Mouse (Mus musculus): ENCODE data around the gene Slc8b1. TPM values are rescaled to one million over a fixed set of nuclear protein-coding genes. Genes with fewer than 3 reads are reported as not detected.
A peak's percentile ranks its signal among the peaks of the same experiment; 100 is the strongest.

Gene Slc8b1
- total and polyA plus RNA-seq, 2 experiments from 2014 or later, result 2.5 to 3.7 TPM

GRCm38 (mm10) chr5:120479538-120479937 is 31.4 kb upstream of the Slc8b1 start:
- 0 out of 2 replicates have a peak, but pooled peaks cover 5% of the 10 kb centered on the region for H3K36me3 ChIP-seq (ENCODE audit: insufficient read depth, low read length)
- no peak overlapping the region for H3K9ac ChIP-seq (replicated peaks; ENCODE audit: low read length)
- H3K4me2 ChIP-seq (ENCODE audit: low read depth, low read length), result no peak overlapping the region
- DNase-seq (ENCODE audit: low spot score) (no peak), ATAC-seq (no peak)
- WGBS, result 74% methylated on average over 4 of the region's 4 CpGs
- H3K27ac ChIP-seq, result no peak overlapping the region
- H3K9me3 ChIP-seq (ENCODE audit: low read length), result no peaks in the 10 kb centered on the region
- TF ChIP-seq CTCF (IDR thresholded peaks at IDR 0.05; ENCODE audit: low read depth), result no peak
- H3K4me1 ChIP-seq (ENCODE audit: insufficient read depth, low read length), result no peaks in the 10 kb centered on the region
- H3K4me3 ChIP-seq (ENCODE audit: low read length), result no peak overlapping the region
- H3K27me3 ChIP-seq (ENCODE audit: insufficient read depth, low read length), result no peaks in the 10 kb centered on the region

- H3K9ac ChIP-seq (replicated peaks; ENCODE audit: low read length), result no peak overlapping the region
- 49% methylated on average over 9 of the region's 9 CpGs for WGBS
- TF ChIP-seq CTCF (IDR thresholded peaks at IDR 0.05; ENCODE audit: low read depth), result no peak
These were observed 29.8 kb upstream of the Slc8b1 start for GRCm38 (mm10) chr5:120481205-120481604.

GRCm38 (mm10) chr5:120483399-120483798 is 27.6 kb upstream of the Slc8b1 start:
- DNase-seq (ENCODE audit: low spot score), result no peak
- no peak overlapping the region for H3K9ac ChIP-seq (replicated peaks; ENCODE audit: low read length)
- WGBS, result 85% methylated on average over 19 of the region's 19 CpGs
- peaks cover 34% of the 10 kb centered on the region for H3K36me3 ChIP-seq (ENCODE audit: insufficient read depth, low read length)
- no peak for ATAC-seq
- no peaks in the 10 kb centered on the region for H3K4me1 ChIP-seq (ENCODE audit: insufficient read depth, low read length)
- H3K4me3 ChIP-seq (ENCODE audit: low read length), result no peak overlapping the region
- no peak overlapping the region for H3K27ac ChIP-seq
- no peak overlapping the region for H3K4me2 ChIP-seq (ENCODE audit: low read depth, low read length)
- no peaks in the 10 kb centered on the region for H3K9me3 ChIP-seq (ENCODE audit: low read length)
- no peak for TF ChIP-seq CTCF (IDR thresholded peaks at IDR 0.05; ENCODE audit: low read depth)
- H3K27me3 ChIP-seq (ENCODE audit: insufficient read depth, low read length), result no peaks in the 10 kb centered on the region

More at GRCm38 (mm10) chr5:120481205-120481604, 29.8 kb upstream of the Slc8b1 start:
- H3K4me2 ChIP-seq (ENCODE audit: low read depth, low read length), result no peak overlapping the region
- DNase-seq (ENCODE audit: low spot score) (no peak), ATAC-seq (no peak)
- H3K4me1 ChIP-seq (ENCODE audit: insufficient read depth, low read length), result no peaks in the 10 kb centered on the region
- no peak overlapping the region for H3K4me3 ChIP-seq (ENCODE audit: low read length)
- H3K27ac ChIP-seq, result no peak overlapping the region
- no peaks in the 10 kb centered on the region for H3K27me3 ChIP-seq (ENCODE audit: insufficient read depth, low read length)
- no peaks in the 10 kb centered on the region for H3K9me3 ChIP-seq (ENCODE audit: low read length)
- H3K36me3 ChIP-seq (ENCODE audit: insufficient read depth, low read length), result peaks cover 17% of the 10 kb centered on the region; the same call in 1 of the 2 replicates

GRCm38 (mm10) chr5:120487844-120488243 is 23.1 kb upstream of the Slc8b1 start:
- ATAC-seq (no peak), DNase-seq (ENCODE audit: low spot score) (no peak)
- Histone ChIP-seq H3K4me3 (ENCODE audit: low read length) (no peak overlapping the region), H3K9me3 (ENCODE audit: low read length) (no peaks in the 10 kb centered on the region), H3K4me1 (ENCODE audit: insufficient read depth, low read length) (no peaks in the 10 kb centered on the region), H3K36me3 (ENCODE audit: insufficient read depth, low read length) (peaks cover 38% of the 10 kb centered on the region), H3K9ac (replicated peaks; ENCODE audit: low read length) (no peak overlapping the region), H3K4me2 (ENCODE audit: low read depth, low read length) (no peak overlapping the region), H3K27ac (no peak overlapping the region), H3K27me3 (ENCODE audit: insufficient read depth, low read length) (no peaks in the 10 kb centered on the region)
- WGBS, result 88% methylated on average over 8 of the region's 8 CpGs
- TF ChIP-seq CTCF (IDR thresholded peaks at IDR 0.05; ENCODE audit: low read depth), result no peak

- ATAC-seq, result peak; percentile 70
- no peak overlapping the region for H3K4me2 ChIP-seq (ENCODE audit: low read depth, low read length)
- TF ChIP-seq CTCF (IDR thresholded peaks at IDR 0.05; ENCODE audit: low read depth), result no peak
- H3K4me1 ChIP-seq (ENCODE audit: insufficient read depth, low read length), result no peaks in the 10 kb centered on the region
- H3K9me3 ChIP-seq (ENCODE audit: low read length), result no peaks in the 10 kb centered on the region
- H3K9ac ChIP-seq (replicated peaks; ENCODE audit: low read length), result no peak overlapping the region
- peaks cover 25% of the 10 kb centered on the region for H3K36me3 ChIP-seq (ENCODE audit: insufficient read depth, low read length)
- no peaks in the 10 kb centered on the region for H3K27me3 ChIP-seq (ENCODE audit: insufficient read depth, low read length)
- DNase-seq (ENCODE audit: low spot score), result peak; percentile 80
- WGBS, result 51% methylated on average over 8 of the region's 8 CpGs
- H3K4me3 ChIP-seq (ENCODE audit: low read length), result no peak overlapping the region
- H3K27ac ChIP-seq, result peak overlapping the region; percentile 32; the same call in 1 of the 2 replicates
These were observed 20.2 kb upstream of the Slc8b1 start for GRCm38 (mm10) chr5:120490679-120491192.

GRCm38 (mm10) chr5:120492437-120492836 is 18.5 kb upstream of the Slc8b1 start:
- ATAC-seq (no peak; the same call in 1 of the 2 replicates), DNase-seq (ENCODE audit: low spot score) (peak; percentile 69)
- peak; percentile 82 for TF ChIP-seq CTCF (IDR thresholded peaks at IDR 0.05; ENCODE audit: low read depth)
- H3K4me1 ChIP-seq (ENCODE audit: insufficient read depth, low read length), result no peaks in the 10 kb centered on the region
- H3K27me3 ChIP-seq (ENCODE audit: insufficient read depth, low read length), result no peaks in the 10 kb centered on the region
- H3K9me3 ChIP-seq (ENCODE audit: low read length), result no peaks in the 10 kb centered on the region
- WGBS, result 60% methylated on average over 11 of the region's 11 CpGs
- no peak overlapping the region for H3K9ac ChIP-seq (replicated peaks; ENCODE audit: low read length)
- H3K4me3 ChIP-seq (ENCODE audit: low read length), result no peak overlapping the region
- no peak overlapping the region for H3K4me2 ChIP-seq (ENCODE audit: low read depth, low read length)
- no peak overlapping the region for H3K27ac ChIP-seq
- peaks cover 11% of the 10 kb centered on the region; the same call in 1 of the 2 replicates for H3K36me3 ChIP-seq (ENCODE audit: insufficient read depth, low read length)

- Histone ChIP-seq H3K9ac (replicated peaks; ENCODE audit: low read length) (0 out of 2 replicates have a peak overlapping the region, but pooled peaks have one; percentile 21), H3K27me3 (ENCODE audit: insufficient read depth, low read length) (no peaks in the 10 kb centered on the region), H3K4me1 (ENCODE audit: insufficient read depth, low read length) (no peaks in the 10 kb centered on the region), H3K4me2 (ENCODE audit: low read depth, low read length) (no peak overlapping the region), H3K4me3 (ENCODE audit: low read length) (no peak overlapping the region), H3K36me3 (ENCODE audit: insufficient read depth, low read length) (0 out of 2 replicates have a peak, but pooled peaks cover 6% of the 10 kb centered on the region), H3K9me3 (ENCODE audit: low read length) (no peaks in the 10 kb centered on the region), H3K27ac (no peak overlapping the region)
- no peak for TF ChIP-seq CTCF (IDR thresholded peaks at IDR 0.05; ENCODE audit: low read depth)
- ATAC-seq (no peak), DNase-seq (ENCODE audit: low spot score) (no peak)
- WGBS, result 80% methylated on average over 6 of the region's 6 CpGs
These were observed 17.5 kb upstream of the Slc8b1 start for GRCm38 (mm10) chr5:120493440-120493839.

Measured in hindbrain, postnatal 0 days (tissue).